Mouse (Mus musculus): Measurements from ENCODE around the gene Timp3. TPM values are rescaled to one million over a fixed set of nuclear protein-coding genes. Genes with fewer than 3 reads are reported as not detected.

Gene Timp3
- polyA plus RNA-seq, 1 experiment from 2014 or later = 21.1 TPM

GRCm38 (mm10) chr10:86384655-86385054 is 84.5 kb downstream of the Timp3 start:
- 91% methylated on average over 2 of the region's 2 CpGs for WGBS

DNA sequence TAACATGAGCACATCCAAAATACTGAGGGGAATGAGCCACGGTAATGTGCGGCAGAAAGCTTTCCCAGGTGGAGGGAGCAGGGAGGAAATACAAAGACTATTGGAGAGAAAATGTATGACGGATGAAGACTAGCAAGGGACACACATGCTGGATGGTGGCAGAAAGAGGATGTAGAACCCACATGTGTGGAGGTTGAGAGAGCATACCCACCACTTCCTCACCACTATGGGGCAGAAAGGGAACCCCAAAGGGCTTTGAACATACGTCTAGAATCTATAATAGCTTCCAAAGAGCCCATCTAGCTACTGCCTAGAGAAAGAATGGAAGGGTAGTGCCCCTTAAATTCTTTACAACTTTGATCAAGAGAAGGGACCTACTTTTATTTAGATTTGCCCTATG is 85.5 kb downstream of the Timp3 start:
- Histone ChIP-seq H3K36me3 (ENCODE audit: control insufficient read depth, insufficient read depth, low read length) (no peaks in the 10 kb centered on the region), H3K4me3 (ENCODE audit: low read depth, low read length) (no peak overlapping the region), H3K27me3 (ENCODE audit: control insufficient read depth, insufficient read depth, low read length) (no peaks in the 10 kb centered on the region), H3K9ac (ENCODE audit: low read length) (no peak overlapping the region), H3K27ac (ENCODE audit: low read depth, low read length) (no peak overlapping the region), H3K9me3 (ENCODE audit: control insufficient read depth, low read length) (no peaks in the 10 kb centered on the region), H3K4me1 (replicated peaks; ENCODE audit: control insufficient read depth, insufficient read depth, low read length) (0 out of 2 replicates have a peak, but pooled peaks cover 3% of the 10 kb centered on the region), H3K4me2 (ENCODE audit: low read depth, low read length, severe bottlenecking) (no peak overlapping the region)
- ATAC-seq (replicated peaks; ENCODE audit: low FRiP score) (no peak), DNase-seq (ENCODE audit: low spot score) (no peak)
- WGBS = 72% methylated on average over 4 of the region's 4 CpGs

More at GRCm38 (mm10) chr10:86384655-86385054, 84.5 kb downstream of the Timp3 start:
- DNase-seq (ENCODE audit: low spot score) (no peak), ATAC-seq (replicated peaks; ENCODE audit: low FRiP score) (no peak)
- Histone ChIP-seq H3K27me3 (ENCODE audit: control insufficient read depth, insufficient read depth, low read length) (no peaks in the 10 kb centered on the region), H3K9me3 (ENCODE audit: control insufficient read depth, low read length) (no peaks in the 10 kb centered on the region), H3K4me1 (replicated peaks; ENCODE audit: control insufficient read depth, insufficient read depth, low read length) (no peaks in the 10 kb centered on the region), H3K4me2 (ENCODE audit: low read depth, low read length, severe bottlenecking) (no peak overlapping the region), H3K27ac (ENCODE audit: low read depth, low read length) (no peak overlapping the region), H3K4me3 (ENCODE audit: low read depth, low read length) (no peak overlapping the region), H3K9ac (ENCODE audit: low read length) (no peak overlapping the region), H3K36me3 (ENCODE audit: control insufficient read depth, insufficient read depth, low read length) (no peaks in the 10 kb centered on the region)

- 85% methylated on average over 4 of the region's 4 CpGs for WGBS
- Histone ChIP-seq H3K9me3 (ENCODE audit: control insufficient read depth, low read length) (no peaks in the 10 kb centered on the region), H3K4me1 (replicated peaks; ENCODE audit: control insufficient read depth, insufficient read depth, low read length) (0 out of 2 replicates have a peak, but pooled peaks cover 3% of the 10 kb centered on the region), H3K27ac (ENCODE audit: low read depth, low read length) (no peak overlapping the region), H3K4me2 (ENCODE audit: low read depth, low read length, severe bottlenecking) (no peak overlapping the region), H3K4me3 (ENCODE audit: low read depth, low read length) (no peak overlapping the region), H3K27me3 (ENCODE audit: control insufficient read depth, insufficient read depth, low read length) (no peaks in the 10 kb centered on the region), H3K36me3 (ENCODE audit: control insufficient read depth, insufficient read depth, low read length) (no peaks in the 10 kb centered on the region), H3K9ac (ENCODE audit: low read length) (no peak overlapping the region)
- DNase-seq (ENCODE audit: low spot score) = no peak
- no peak for ATAC-seq (replicated peaks; ENCODE audit: low FRiP score)
These were observed 86.1 kb downstream of the Timp3 start for GRCm38 (mm10) chr10:86386232-86386631.

DNA sequence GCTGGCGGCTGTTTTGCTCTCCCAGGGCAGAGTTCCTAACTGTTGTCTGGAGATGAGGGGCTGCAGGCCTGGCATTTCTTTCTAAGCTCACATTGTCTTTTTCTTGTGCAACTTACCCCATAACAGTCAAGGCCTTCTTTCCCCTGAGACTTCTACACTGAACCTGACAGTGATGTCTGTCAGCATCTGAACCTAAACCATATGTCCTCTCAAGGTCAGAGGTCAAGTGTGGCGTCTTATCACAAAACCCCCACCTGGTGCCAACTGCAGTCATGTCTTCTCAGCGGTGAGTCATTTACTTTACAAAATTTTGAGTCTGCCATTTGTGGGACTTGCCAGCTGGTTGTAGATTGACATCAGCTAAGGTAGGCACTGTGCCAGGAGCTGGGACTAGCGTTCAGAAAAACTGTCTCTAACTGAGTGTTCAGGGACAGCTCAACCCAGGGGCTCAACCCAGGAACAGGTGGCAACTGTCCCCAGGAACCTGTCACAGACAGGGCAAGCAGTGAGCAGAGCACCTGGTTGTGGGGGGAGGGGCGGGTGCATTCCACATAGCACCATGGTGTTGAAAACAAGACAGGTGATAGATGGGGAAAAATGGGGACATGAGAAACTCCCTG is 87.8 kb downstream of the Timp3 start:
- ATAC-seq (replicated peaks; ENCODE audit: low FRiP score) = no peak
- 86% methylated on average over 5 of the region's 5 CpGs for WGBS

GRCm38 (mm10) chr10:86388803-86389202 is 88.6 kb downstream of the Timp3 start:
- H3K4me2 ChIP-seq (ENCODE audit: low read depth, low read length, severe bottlenecking) = no peak overlapping the region
- H3K9ac ChIP-seq (ENCODE audit: low read length) = no peak overlapping the region
- WGBS = 76% methylated on average over 6 of the region's 6 CpGs
- H3K27me3 ChIP-seq (ENCODE audit: control insufficient read depth, insufficient read depth, low read length) = no peaks in the 10 kb centered on the region
- ATAC-seq (replicated peaks; ENCODE audit: low FRiP score) (no peak), DNase-seq (ENCODE audit: low spot score) (no peak)
- no peak overlapping the region for H3K4me3 ChIP-seq (ENCODE audit: low read depth, low read length)
- no peaks in the 10 kb centered on the region for H3K36me3 ChIP-seq (ENCODE audit: control insufficient read depth, insufficient read depth, low read length)
- no peak overlapping the region for H3K27ac ChIP-seq (ENCODE audit: low read depth, low read length)
- H3K9me3 ChIP-seq (ENCODE audit: control insufficient read depth, low read length) = no peaks in the 10 kb centered on the region
- 0 out of 2 replicates have a peak, but pooled peaks cover 3% of the 10 kb centered on the region for H3K4me1 ChIP-seq (replicated peaks; ENCODE audit: control insufficient read depth, insufficient read depth, low read length)

More for the DNA sequence above, 87.8 kb downstream of the Timp3 start:
- no peak for DNase-seq (ENCODE audit: low spot score)
- Histone ChIP-seq H3K27me3 (ENCODE audit: control insufficient read depth, insufficient read depth, low read length) (no peaks in the 10 kb centered on the region), H3K4me1 (replicated peaks; ENCODE audit: control insufficient read depth, insufficient read depth, low read length) (0 out of 2 replicates have a peak, but pooled peaks cover 3% of the 10 kb centered on the region), H3K4me2 (ENCODE audit: low read depth, low read length, severe bottlenecking) (no peak overlapping the region), H3K4me3 (ENCODE audit: low read depth, low read length) (no peak overlapping the region), H3K9ac (ENCODE audit: low read length) (no peak overlapping the region), H3K9me3 (ENCODE audit: control insufficient read depth, low read length) (no peaks in the 10 kb centered on the region), H3K36me3 (ENCODE audit: control insufficient read depth, insufficient read depth, low read length) (no peaks in the 10 kb centered on the region), H3K27ac (ENCODE audit: low read depth, low read length) (no peak overlapping the region)

DNA sequence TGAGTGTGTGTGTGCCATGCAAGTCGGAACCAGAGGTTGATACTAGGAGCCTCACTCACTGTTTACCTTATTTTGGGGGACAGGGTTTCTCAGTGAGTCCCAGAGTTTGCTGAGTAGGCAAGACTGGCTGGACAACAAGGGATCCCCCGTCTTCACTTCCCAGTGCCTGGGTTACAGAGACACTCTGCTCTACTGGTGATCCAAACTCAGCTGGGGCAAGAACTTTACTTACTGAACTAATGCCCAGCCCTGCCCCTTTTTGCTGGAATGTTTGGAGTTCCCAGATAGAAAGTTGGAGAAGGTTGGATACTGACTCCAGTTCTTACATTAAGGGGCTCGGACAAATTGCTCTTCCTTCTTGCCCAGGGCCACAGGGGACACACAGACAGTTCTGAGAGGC is 89.2 kb downstream of the Timp3 start:
- Histone ChIP-seq H3K4me3 (ENCODE audit: low read depth, low read length) (no peak overlapping the region), H3K27me3 (ENCODE audit: control insufficient read depth, insufficient read depth, low read length) (no peaks in the 10 kb centered on the region), H3K36me3 (ENCODE audit: control insufficient read depth, insufficient read depth, low read length) (no peaks in the 10 kb centered on the region), H3K27ac (ENCODE audit: low read depth, low read length) (0 out of 2 replicates have a peak overlapping the region, but pooled peaks have one; percentile 41), H3K4me2 (ENCODE audit: low read depth, low read length, severe bottlenecking) (no peak overlapping the region), H3K9ac (ENCODE audit: low read length) (no peak overlapping the region), H3K9me3 (ENCODE audit: control insufficient read depth, low read length) (no peaks in the 10 kb centered on the region), H3K4me1 (replicated peaks; ENCODE audit: control insufficient read depth, insufficient read depth, low read length) (0 out of 2 replicates have a peak, but pooled peaks cover 3% of the 10 kb centered on the region)
- DNase-seq (ENCODE audit: low spot score) = no peak
- no peak for ATAC-seq (replicated peaks; ENCODE audit: low FRiP score)
- WGBS = 84% methylated on average over 3 of the region's 3 CpGs

GRCm38 (mm10) chr10:86389913-86390312 is 89.7 kb downstream of the Timp3 start:
- ATAC-seq (replicated peaks; ENCODE audit: low FRiP score) (peak; percentile 78), DNase-seq (ENCODE audit: low spot score) (no peak)
- Histone ChIP-seq H3K27me3 (ENCODE audit: control insufficient read depth, insufficient read depth, low read length) (no peaks in the 10 kb centered on the region), H3K27ac (ENCODE audit: low read depth, low read length) (0 out of 2 replicates have a peak overlapping the region, but pooled peaks have one; percentile 41), H3K9me3 (ENCODE audit: control insufficient read depth, low read length) (no peaks in the 10 kb centered on the region), H3K9ac (ENCODE audit: low read length) (no peak overlapping the region), H3K4me2 (ENCODE audit: low read depth, low read length, severe bottlenecking) (no peak overlapping the region), H3K4me3 (ENCODE audit: low read depth, low read length) (no peak overlapping the region), H3K4me1 (replicated peaks; ENCODE audit: control insufficient read depth, insufficient read depth, low read length) (0 out of 2 replicates have a peak, but pooled peaks cover 3% of the 10 kb centered on the region), H3K36me3 (ENCODE audit: control insufficient read depth, insufficient read depth, low read length) (no peaks in the 10 kb centered on the region)
- WGBS = 33% methylated on average over 2 of the region's 2 CpGs

- Histone ChIP-seq H3K4me1 (replicated peaks; ENCODE audit: control insufficient read depth, insufficient read depth, low read length) (0 out of 2 replicates have a peak, but pooled peaks cover 3% of the 10 kb centered on the region), H3K4me3 (ENCODE audit: low read depth, low read length) (no peak overlapping the region), H3K9me3 (ENCODE audit: control insufficient read depth, low read length) (no peaks in the 10 kb centered on the region), H3K27ac (ENCODE audit: low read depth, low read length) (no peak overlapping the region), H3K4me2 (ENCODE audit: low read depth, low read length, severe bottlenecking) (no peak overlapping the region), H3K27me3 (ENCODE audit: control insufficient read depth, insufficient read depth, low read length) (no peaks in the 10 kb centered on the region), H3K9ac (ENCODE audit: low read length) (no peak overlapping the region), H3K36me3 (ENCODE audit: control insufficient read depth, insufficient read depth, low read length) (no peaks in the 10 kb centered on the region)
- WGBS = 89% methylated on average over 3 of the region's 3 CpGs
- no peak for ATAC-seq (replicated peaks; ENCODE audit: low FRiP score)
- no peak for DNase-seq (ENCODE audit: low spot score)
These were observed 92.2 kb downstream of the Timp3 start for GRCm38 (mm10) chr10:86392399-86392798.
